Mouse (Mus musculus): ENCODE measurements at regions not wholly inside any gene's neighbourhood (a gene's known extent, or its start where the extent isn't known, plus 50 kb on each side); places are given as distances from the start of the nearest gene placed in this dataset.

DNA sequence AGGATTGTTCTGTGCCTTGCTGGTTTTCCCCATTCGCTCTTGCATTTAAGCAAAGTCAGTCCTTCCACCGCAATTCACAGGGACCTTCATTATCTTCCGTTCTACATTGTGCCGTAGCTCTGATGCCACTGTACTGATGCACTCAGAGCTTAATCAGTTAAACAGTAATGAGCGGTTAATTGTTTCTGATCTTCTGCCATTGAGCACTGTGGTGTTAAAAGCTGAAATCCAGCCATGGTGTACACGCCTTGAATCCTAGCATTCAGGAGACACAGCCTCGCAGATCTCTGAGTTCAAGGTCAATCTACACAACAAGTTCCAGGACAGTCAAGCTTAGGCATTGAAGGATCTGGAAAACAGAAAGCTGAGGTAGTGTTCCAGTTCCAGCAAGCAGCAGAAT, 63.6 kb upstream of the Noct start:
- H3K27ac ChIP-seq (ENCODE audit: low read length), result no peak overlapping the region
- no peak overlapping the region for H3K4me3 ChIP-seq (ENCODE audit: low read length)
- H3K27me3 ChIP-seq (ENCODE audit: control insufficient read depth, insufficient read depth, low read depth, low read length), result no peaks in the 10 kb centered on the region
- H3K36me3 ChIP-seq (ENCODE audit: control insufficient read depth, insufficient read depth, low read length), result no peaks in the 10 kb centered on the region
- no peak overlapping the region for H3K4me2 ChIP-seq (ENCODE audit: low read depth, low read length)
- WGBS, result 81% methylated on average over 7 of the region's 7 CpGs
- H3K9ac ChIP-seq (ENCODE audit: low read length), result no peak overlapping the region
- no peaks in the 10 kb centered on the region for H3K9me3 ChIP-seq (ENCODE audit: control insufficient read depth, low read length)
- peaks cover 3% of the 10 kb centered on the region for H3K4me1 ChIP-seq (replicated peaks; ENCODE audit: control insufficient read depth, insufficient read depth, low read length)
- no peak for ATAC-seq (ENCODE audit: low read depth)

DNA sequence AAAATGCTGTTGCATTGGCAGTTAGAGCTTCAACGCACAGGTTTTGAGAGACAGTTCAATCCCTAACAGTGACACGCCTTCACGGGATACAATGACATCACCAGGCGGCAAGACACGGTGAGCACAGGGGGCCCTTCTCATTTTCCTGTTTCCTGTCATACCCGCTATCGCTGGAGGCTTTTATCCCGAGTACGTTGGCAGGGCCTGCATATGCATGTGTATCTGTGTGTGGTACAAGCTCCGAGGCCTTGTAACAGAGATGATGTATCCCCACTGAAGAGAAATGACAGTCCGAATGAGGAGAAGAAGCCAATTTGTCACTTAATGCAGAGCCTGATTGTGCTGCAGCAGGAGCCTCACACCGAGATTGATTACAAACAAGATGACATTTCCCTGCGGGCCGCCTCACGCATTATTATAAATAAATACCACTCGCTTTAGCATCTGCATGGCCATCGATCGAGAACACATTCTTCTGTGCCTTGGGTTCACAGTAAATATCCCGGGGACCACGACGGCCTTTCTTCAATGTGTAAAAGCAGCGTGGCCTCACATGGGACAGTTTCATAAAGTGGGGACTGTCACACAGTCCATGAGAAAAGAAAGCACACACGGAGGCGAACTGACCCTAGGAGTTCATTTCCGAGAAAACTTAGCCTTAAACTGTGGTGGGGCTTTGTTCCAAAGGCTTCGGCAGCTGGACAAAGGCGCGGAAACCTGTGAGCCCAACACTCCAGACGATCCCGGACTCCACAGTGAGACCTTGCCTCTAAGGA, 54.9 kb upstream of the Noct start:
- no peak overlapping the region for H3K27ac ChIP-seq (ENCODE audit: low read length)
- WGBS, result 45% methylated on average over 30 of the region's 30 CpGs
- peak overlapping the region; percentile 27 for H3K4me2 ChIP-seq (ENCODE audit: low read depth, low read length)
- H3K9ac ChIP-seq (ENCODE audit: low read length), result no peak overlapping the region
- H3K36me3 ChIP-seq (ENCODE audit: control insufficient read depth, insufficient read depth, low read length), result no peaks in the 10 kb centered on the region
- H3K9me3 ChIP-seq (ENCODE audit: control insufficient read depth, low read length), result no peaks in the 10 kb centered on the region
- peaks cover 3% of the 10 kb centered on the region; the same call in 1 of the 2 replicates for H3K4me1 ChIP-seq (replicated peaks; ENCODE audit: control insufficient read depth, insufficient read depth, low read length)
- H3K4me3 ChIP-seq (ENCODE audit: low read length), result no peak overlapping the region
- no peaks in the 10 kb centered on the region for H3K27me3 ChIP-seq (ENCODE audit: control insufficient read depth, insufficient read depth, low read depth, low read length)
- peak; percentile 17; the same call in 1 of the 2 replicates for ATAC-seq (ENCODE audit: low read depth)

DNA sequence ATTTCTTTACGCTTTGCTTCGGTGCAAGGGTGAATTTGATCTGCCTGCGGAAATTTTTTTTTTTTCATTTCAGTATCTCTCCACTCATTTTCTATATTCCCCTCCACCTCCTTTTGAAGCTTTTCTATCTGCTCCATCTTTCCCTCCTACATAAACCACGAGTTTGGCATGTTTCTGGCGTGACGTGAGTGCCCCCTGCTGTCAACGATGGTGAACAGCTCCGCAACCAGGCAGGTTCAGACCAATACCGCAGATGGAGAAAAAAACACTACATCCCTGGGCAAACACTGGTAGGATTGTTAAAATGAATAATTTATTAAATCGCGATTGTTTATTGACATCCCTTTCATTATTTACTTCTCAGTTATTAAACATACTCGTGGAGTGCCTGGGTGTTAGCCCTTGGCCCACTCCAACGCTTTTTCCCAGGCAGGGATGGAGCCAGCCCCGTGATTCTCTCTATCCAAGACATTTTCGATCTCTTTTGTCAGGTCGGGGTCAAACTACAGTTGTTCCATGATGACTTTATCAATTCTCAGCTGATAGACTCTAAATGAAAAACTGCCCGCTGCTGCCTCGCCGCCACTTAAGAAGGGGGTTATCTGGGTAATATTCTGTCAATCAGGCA, 53.9 kb upstream of the Noct start:
- no peak overlapping the region for H3K9ac ChIP-seq (ENCODE audit: low read length)
- no peaks in the 10 kb centered on the region for H3K27me3 ChIP-seq (ENCODE audit: control insufficient read depth, insufficient read depth, low read depth, low read length)
- H3K4me1 ChIP-seq (replicated peaks; ENCODE audit: control insufficient read depth, insufficient read depth, low read length), result peaks cover 3% of the 10 kb centered on the region; the same call in 1 of the 2 replicates
- ATAC-seq (ENCODE audit: low read depth), result peak; percentile 74
- no peak overlapping the region for H3K4me3 ChIP-seq (ENCODE audit: low read length)
- WGBS, result 20% methylated on average over 19 of the region's 19 CpGs
- no peaks in the 10 kb centered on the region for H3K36me3 ChIP-seq (ENCODE audit: control insufficient read depth, insufficient read depth, low read length)
- H3K27ac ChIP-seq (ENCODE audit: low read length), result no peak overlapping the region
- no peaks in the 10 kb centered on the region for H3K9me3 ChIP-seq (ENCODE audit: control insufficient read depth, low read length)
- no peak overlapping the region for H3K4me2 ChIP-seq (ENCODE audit: low read depth, low read length)
